Mouse (Mus musculus) cerebral cortex, adult 2 months (tissue): ENCODE data around the gene Macf1.

Experiments
- WGBS: fragments of 180-500 bp; shearing (Covaris S2); methylation state at CpG from one replicate; pipeline ENCODE4 v1.1.7; 2018; 5-methylcytosine and 5-hydroxymethylcytosine counted together

Gene Macf1

DNA sequence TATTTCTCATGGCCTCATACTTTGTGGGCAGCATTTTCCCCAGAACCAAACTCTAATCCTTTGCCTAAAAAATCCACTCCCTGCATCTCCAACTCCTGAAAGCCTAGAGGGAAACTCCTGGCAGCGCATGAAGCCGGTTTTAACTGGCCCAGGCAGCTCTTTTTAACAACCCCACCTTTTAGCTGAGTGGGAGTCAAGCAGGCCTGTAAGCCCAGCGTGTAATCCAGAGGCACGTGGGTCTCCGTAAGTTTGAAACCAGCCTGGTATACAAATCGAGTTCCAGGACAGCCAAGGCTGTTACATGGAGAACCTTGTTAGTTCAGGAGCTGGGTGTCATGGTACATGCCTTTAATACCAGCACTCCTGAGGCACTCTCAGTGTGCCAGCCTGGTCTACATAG lies 14.5 kb downstream of the Macf1 start:
- WGBS: 28% methylated on average over 6 of the region's 6 CpGs

DNA sequence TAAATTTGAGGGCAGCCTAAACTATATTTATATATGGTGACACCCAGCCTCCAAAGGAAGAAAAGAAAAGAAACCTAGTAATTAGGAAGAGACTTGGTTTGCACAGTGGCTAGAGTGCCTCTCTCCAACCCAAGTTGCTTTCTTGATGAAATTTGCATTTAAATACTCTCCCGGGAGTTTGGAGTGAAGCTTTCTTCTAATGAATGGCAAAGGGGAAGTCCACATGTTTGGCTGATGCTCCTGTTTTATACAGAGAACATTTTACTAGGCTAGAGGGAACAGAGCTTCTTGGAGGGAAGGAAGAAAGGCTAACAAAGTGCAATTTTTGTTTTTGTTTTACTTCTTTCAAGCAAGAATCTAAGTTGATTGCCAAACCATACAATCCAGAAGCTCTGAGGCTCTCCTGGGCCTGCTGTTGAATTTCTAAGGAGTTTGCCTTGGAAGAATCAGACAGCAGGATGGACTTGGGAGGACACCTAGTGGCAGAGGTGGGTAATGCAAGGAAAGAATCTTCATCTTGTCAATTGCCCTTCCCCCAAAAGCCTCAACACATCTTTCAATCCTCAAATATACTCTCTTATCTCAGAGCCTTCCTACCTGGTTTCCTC lies 16.8 kb downstream of the Macf1 start:
- WGBS: 8% methylated on average over 1 of the region's 1 CpGs

DNA sequence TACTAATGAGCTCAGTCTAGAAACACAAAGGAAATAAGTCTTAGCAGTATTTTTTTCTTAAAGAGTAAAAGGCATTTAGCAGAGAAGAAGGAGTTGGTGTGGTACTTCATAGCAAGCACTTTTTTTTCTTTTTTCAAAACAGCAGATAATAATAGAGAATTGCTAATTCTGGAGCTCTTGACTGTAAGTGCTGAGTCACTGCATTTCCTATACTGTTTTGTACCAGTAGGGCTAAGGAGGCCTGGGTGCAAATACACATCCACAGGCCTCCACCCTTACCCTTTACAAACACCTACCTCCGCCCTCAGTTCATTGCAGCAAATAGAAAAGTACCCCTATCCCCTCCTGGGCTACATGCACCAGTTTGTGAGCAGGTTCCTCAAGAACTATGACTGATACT lies 17.6 kb downstream of the Macf1 start:
- 65% methylated on average over 1 of the region's 1 CpGs for WGBS

DNA sequence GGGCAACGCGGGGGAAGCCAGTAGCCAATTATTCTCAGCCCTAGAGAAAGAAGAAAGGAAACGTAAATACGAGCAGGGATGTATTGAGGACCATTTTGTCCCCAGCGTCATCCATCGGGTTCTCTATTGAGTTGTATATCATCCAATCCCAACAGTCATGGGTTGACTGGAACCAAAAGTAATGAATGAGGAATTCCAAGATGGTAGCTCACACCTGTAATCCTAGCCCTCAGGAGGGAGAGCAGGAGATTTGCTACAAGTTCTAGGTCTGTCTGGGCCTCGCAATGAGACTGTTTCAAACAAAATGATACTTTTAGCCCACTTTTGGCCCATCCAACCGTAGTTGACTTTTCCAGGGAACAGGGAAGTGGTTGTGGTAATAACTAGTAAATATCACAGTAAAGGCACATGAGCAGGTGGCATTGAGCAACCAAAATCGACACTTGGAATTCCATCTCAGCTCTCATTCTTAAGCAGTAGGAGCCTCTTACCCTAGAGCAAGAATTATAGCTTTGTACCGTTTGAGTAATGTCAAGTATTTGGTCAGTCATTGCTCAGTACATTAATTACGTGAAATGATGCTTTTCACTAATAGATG lies 18.4 kb downstream of the Macf1 start:
- WGBS: 32% methylated on average over 11 of the region's 11 CpGs

DNA sequence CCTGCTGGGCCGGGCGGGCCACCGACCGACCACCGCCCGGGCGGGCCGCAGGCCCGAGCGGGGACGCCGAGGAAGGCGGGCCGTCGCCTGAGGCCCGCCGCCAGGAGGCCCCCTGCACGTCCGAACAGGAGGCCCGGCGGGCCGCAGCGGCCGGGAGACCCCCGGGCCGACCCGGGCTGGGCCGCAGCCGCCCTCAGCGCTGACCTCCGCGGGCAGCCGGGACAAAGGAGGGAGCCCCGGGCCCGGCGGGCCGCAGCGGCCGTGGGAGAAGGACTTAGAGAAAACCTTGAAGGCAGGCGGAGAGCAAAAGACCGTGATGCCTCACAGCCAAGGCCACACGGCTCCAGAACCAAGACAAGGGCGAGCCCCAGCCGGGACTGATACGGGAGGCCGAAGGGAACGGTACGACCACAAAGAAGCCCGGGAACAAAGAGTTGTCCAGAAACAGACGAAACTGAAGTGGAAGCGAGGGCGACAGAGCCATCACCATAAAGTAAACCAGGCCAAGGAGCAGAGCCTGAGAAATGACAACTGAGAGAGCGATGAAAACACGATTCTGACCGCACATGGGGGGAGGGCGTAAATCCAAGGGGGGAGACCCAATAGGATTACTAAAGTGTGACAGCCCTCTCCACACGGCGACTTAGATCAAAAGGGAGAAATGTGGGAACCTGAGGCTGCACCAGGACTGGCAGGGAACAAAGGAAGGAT lies 19.1 kb downstream of the Macf1 start:
- 1% methylated on average over 58 of the region's 58 CpGs for WGBS

DNA sequence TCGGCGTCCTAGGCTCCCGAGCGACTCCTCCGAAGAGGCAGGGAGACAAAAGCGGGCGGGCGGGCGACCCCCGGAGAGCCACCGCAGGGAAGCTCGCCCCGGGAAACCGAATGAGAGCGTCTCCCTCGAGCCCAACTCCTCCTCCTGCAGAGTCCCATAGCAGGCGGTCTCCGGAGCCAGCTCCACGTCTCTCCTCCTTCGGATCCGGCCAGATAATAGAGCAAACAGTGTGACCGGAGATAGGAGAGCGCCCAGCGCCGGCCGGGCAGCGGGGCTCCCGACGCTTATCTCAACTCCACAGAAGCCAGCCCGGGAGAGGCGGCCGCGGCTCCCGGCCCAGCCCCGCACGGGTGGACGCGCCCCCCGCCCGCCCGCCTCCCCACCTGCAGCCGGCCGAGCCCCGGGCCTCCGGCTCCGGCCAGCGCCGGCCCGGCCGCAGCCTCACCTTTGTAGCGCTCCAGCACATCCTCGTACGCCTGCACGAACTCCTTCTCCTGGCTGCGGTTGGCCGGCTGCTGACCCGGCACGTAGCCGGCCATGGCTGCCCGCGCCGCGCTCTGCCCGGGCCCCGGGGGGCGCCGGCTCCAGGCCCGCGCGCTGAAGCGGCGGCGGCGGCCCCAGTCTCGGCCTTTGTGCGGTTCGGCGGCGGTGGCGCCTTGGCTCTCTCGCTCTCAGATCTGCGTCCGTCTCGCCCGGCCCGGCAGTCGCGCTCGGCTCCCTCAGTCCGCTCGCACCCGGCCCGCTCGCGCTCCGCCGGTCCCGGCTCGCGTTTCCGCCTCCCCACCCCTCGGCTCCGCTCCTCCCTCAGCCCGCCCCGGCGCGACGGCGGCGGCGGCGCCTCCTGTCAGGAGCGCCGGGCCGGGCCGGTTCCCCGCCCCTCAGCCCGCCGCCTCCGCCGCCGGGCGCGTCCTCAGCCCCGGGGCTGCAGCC lies 19.9 kb downstream of the Macf1 start:
- 1% methylated on average over 122 of the region's 125 CpGs for WGBS

DNA sequence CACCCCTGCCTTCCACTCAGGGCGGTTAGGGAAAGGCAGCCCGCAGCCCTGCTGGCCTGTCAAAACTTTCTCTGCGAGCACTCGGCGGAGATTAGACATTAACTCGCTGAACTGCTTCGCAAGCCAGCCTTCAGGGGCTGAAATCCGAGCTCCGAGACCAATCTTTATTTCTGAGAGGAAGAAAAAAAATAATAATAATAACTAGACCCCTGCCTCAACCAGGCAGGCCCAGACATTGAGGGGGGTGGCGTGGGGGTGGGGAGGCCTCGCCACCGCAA lies 20.5 kb downstream of the Macf1 start:
- WGBS: 3% methylated on average over 12 of the region's 12 CpGs

DNA sequence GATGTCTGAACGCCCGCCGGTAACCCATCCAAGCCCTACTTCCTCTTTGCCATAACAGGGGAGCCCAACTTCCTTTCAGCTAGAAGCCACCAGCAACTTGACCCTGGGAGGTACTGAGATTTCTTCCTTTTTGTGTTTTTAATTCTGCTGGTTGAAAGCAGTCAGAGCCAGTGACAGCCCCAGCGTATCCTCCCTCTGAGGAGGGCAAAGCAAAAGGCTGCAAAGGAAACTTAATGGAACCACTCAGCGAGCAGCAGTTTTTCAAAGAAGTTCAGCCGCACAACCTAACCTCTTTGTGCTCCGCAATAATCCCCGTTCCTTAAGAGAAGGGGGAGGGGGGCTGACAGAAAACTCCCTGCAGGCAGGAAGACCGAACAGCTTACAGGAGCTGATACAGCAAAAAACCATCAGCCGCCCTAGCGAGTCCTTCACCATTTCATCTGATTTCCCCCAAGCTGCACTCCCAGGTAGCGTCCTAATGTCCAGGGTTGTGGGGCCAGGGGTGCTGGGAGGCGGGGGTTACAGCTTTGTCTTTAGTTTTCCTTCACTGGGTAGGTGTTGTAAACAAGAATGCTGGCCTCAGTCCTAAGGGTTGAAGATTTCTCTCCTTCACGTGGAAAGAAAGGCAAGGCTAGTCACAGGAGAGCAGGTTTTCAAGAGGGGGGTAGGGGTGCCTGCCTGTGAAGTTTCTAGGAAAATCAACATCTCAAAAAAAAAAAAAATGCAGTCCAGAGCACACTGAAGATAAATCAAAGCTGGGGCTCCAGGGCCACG lies 21.1 kb downstream of the Macf1 start:
- WGBS: 27% methylated on average over 15 of the region's 15 CpGs

DNA sequence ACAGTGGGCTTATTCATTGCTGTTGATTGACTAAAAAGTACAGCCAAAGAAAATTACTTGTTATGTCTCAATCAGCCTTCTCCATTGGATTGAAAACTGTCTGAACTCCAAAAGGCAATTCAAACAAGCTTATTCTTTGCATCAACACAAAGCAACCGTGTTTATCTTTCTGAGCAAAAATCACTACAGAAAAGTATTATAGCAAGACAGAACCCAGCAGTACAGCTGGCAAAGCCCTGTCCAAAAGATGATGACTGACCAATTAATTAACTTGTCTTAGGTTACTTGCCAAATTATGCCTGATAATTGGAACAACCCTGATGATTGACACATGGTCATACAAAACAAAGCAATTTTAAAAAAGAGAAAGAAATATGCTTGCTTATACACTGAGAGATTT lies 26.0 kb downstream of the Macf1 start:
- WGBS: 56% methylated on average over 1 of the region's 1 CpGs

DNA sequence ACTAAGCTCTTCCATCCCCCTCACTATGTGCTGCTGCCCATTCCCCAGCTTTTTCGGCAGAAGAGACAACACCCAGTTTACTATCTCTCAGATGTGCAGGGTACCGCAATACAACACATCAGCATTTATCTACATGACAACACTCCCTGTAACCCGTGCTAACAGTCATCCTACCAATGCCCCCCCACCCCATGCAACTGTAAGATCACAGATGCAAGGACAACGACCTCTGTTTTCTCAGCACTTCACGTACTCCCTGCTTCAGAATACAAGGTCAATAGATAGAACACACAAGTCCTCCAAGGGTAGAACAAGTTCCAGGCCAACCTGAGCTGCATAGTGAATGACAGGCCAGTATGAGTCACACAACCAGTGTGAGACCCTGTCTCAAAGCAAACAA lies 28.9 kb downstream of the Macf1 start:
- 91% methylated on average over 5 of the region's 5 CpGs for WGBS

DNA sequence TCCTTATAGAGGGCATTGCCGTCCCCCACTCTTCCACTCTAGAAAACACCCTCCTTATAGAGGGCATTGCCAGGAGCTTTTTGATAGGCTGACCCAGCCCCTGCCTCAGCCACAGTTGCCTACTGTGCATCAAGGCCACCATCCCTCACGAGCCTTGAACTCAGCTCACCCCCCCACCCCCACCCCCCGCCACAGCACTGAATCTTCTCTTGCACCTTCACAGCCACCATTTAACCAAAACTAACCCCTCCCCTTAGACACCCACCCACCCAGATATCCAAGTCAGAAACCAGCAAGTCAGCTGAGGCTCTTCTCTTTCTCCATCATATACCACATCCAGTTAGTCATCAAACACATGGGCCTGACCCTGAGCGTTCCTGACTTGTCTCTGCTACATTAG lies 29.6 kb downstream of the Macf1 start:
- 90% methylated on average over 4 of the region's 4 CpGs for WGBS

DNA sequence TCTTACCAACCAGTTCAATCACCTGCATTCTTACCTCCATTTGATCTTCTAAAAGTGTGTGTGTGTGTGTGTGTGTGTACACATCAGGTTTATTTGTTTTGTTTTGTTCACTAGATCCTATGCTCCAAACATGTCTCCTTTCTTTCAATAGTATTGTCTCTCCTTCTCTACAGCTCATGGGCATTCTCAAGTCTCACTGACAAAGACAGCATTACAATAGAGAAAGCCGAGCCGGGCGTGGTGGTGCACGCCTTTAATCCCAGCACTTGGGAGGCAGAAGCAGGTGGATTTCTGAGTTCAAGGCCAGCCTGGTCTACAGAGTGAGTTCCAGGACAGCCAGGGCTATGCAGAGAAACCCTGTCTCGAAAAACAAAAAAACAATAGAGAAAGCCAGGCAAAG lies 30.7 kb downstream of the Macf1 start:
- 86% methylated on average over 5 of the region's 5 CpGs for WGBS

DNA sequence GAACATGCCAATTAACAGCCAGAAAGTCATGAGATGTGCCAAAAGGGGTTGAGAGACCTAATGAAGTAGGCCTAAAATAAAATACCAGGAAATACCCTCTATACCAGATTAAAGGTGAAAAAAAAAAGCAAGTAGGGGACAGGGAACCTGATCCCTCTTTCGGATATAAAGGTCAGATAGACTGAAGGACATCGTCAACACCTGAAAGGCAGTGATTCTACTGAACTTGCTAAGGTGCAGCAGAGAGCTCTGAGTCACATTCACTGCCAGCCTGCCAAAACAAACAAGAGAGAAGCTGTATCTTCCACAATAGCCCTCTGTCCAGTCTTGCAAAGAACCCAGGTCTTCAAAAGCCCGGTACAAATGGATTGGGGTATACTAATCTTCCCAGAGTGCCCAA lies 32.0 kb downstream of the Macf1 start:
- WGBS: 53% methylated on average over 3 of the region's 3 CpGs

DNA sequence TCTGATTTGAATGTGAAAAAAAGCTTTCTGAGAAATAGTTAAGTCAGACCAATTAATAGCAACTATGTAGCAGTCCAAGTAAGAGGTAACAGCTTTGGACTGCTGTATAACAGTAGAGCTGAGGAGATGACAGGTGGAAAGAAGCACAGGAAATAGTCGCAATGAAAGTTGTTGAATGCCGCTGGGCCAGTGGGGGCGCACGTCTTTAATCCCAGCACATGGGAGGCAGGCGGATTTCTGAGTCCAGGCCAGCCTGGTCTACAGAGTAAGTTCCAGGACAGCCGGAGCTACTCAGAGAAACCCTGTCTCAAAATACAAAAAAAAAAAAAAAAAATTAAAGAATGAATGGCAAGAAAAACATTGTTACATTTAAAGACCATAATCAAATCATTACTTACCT lies 35.0 kb downstream of the Macf1 start:
- 81% methylated on average over 6 of the region's 6 CpGs for WGBS

DNA sequence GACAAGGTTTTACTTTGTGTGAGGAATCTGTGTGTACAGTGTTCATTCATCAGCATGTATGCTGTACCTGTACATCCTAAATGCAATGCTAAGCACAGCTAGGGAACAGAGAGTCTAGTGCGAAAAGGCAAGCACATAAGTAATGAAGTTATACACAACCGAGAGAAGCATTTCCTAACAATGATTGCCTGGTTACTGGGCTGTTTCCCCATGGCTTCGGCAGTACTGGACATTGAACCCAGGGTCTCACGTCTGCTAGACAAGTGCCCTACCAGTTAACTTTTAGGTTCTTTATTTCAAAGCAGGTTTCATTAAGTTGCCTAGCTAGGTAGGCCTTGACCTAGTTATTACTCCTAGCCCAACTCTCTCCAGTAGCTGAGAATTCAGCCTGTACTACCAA lies 36.5 kb downstream of the Macf1 start:
- 93% methylated on average over 4 of the region's 4 CpGs for WGBS

DNA sequence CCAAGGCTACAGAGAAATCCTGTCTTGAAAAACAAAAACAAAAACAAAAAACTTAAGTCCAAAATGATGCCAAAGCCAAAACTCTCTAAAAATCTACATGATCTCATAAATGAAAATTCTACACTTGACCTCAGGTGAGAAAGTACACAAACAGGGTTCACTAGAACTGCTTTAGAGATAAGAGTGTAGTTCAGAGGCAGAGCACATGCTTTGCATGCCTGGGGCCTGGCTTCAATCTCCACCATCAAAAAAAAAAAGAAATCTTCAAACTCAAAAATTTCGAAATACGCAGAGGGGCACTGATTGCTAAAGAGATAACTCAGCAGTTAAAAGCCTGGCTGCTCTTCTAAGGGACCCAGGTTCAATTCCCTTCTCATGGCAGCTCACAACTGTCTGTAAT lies 37.1 kb downstream of the Macf1 start:
- WGBS: 92% methylated on average over 2 of the region's 2 CpGs

DNA sequence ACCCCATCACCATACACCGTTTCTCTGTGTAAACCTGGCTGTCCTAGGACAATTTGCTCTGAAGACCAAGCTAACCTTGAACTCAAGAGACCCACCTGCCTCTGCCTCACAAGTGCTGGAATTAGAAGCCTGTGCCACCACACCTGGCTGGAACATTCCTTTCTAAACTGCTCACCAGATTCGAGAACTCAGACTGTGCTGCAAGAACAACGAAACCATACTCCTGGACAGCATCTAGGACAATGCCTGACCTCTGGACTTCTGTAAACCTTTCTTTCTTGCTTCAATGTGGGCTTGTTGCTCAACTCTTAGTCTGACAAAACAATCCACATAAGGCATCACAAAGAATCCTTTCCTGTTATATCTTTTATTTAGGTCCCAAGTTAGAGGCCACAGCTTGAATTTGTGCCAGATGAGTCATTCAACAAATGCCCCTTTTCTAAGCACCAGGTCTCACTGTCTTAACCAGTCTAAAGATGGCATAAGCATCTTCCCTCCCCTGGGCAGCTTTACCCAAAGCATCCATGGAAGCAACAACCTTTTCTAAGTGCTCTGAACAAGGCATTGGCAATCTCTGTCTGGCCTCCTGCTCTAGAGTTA lies 38.8 kb downstream of the Macf1 start:
- 79% methylated on average over 3 of the region's 3 CpGs for WGBS

DNA sequence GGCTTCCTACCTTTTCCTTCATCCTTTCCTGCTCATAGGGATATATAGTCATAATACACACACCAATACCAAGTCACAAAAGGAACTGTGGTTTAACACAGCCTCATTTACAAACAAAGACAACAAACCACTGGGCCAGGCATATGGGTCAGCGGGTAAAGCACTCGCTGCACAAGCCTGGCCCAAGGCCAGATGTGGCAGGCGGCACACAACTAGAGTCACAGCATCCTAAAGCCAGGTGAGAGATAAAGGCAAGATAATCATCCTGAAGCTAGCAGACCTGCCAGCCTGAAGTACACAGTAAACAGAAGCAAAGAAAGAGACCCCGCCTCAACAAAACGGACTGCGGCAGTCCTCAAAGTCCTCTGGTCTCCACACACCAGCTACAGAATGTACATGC lies 40.6 kb downstream of the Macf1 start:
- WGBS: 69% methylated on average over 6 of the region's 6 CpGs

DNA sequence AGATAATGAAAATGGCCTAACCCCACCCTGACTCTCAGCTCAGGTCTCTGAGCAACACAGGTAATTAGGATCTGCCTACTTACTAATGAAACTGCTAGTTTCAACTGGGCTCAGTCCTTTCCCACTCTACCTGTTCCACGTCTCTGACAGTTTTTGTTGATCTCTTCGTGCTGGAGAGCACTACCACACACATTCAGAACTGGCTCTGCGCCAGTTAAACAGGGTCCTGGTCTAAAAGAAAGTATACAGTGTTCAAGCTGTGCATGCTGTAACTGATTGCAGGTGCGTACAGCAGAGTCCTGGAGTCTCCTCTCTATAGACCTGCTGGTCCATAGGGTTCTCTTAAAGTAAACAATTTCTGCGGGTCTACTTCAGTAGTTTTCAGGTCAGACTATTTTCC lies 41.3 kb downstream of the Macf1 start:
- WGBS: 73% methylated on average over 5 of the region's 5 CpGs

DNA sequence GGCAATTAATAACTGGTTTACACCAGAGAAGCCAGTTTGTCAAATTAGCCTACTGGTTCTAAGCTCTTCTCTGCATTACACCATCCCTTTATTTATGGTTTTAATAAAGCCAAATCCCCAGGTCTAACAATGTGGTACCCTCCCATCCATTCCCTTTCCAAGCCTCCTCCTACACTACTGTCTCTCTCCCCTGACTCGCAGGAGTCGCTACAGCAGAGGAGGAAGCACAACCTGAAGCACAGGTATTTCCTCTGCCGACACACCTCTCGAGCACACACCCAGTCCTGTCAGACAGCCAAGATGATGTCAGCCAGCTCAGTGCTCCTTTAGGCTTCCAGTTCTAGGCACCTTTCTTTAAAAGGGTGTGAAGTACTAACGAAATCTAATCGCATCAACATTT lies 47.0 kb downstream of the Macf1 start:
- 66% methylated on average over 6 of the region's 6 CpGs for WGBS

DNA sequence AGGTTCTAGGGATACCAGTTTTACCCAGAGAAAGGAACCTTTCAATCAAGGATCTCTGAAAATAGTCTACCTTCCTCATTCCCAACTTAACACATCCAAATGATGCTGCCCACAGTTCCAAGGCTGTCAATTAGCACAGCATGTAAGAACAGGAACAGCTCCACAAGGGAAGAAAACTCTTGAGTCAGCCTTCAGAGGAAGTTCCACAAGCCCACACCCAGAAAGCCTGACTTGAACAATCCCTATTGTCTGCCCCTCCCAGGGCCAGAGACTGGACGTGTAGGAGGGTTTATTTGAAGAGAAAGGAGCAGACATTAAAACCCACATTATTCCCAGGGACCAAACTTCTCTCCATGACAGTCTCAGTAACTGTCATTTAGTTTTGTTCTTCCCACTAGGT lies 48.7 kb downstream of the Macf1 start:
- WGBS: 7% methylated on average over 1 of the region's 1 CpGs
